14 mouse cellular contexts compared by ENCODE assay signal in the genomic region with DNA sequence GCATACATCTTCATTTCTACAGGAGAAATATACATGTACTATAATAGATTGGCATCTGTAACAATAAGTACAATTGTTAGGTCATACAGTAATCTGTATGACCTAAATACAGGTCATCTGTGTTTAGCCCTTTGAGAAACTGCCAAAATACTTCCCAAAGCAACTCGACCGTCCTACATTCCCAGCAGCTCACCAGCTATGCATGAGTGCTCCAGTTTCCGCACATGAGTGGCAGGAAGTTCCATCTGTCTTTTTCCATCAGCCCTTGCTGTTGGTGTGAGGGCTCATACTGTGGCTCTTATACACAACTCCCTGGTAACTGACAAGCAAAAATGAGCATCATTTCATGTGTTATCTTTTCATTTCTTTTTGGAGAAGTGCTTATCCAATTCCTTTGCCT. TPM values are rescaled to one million over a fixed set of nuclear protein-coding genes. Genes with fewer than 3 reads are reported as not detected.
DNase-seq lines count a peak whose midpoint lies in the region; ATAC-seq and TF ChIP-seq lines count a peak whose summit lies in the region.
"Had no signal": no experiment of that assay in that cellular context is flagged by ENCODE, and none has a peak within 500 bp of the region (broad histone marks: within the 10 kb centered on the region; RNA-seq: fewer than 3 reads in every experiment).

No protein-coding gene starts in this region.

- TF ChIP-seq POLR2A in liver, adult 2 months (IDR thresholded peaks at IDR 0.05; ENCODE audit: extremely low read depth, insufficient read depth, low read length), result no peak

- intact Hi-C loops in gastrocnemius, adult 2 months (cut with DNase I), result no loop called here
- intact Hi-C loops in gastrocnemius, postnatal 36 days (cut with DNase I), result no loop called here

- H3K4me3 ChIP-seq in gastrocnemius, adult 2 months, result no peak overlapping the region
- H3K4me3 ChIP-seq in liver, adult 2 months (ENCODE audit: insufficient read depth, low read depth, low read length), result no peak overlapping the region
- H3K4me3 ChIP-seq in forebrain, embryonic 10.5 days, result no peak overlapping the region
- no peak overlapping the region for H3K4me3 ChIP-seq in forebrain, embryonic 15.5 days
- H3K4me3 ChIP-seq: embryonic facial prominence, embryonic 15.5 days; midbrain, embryonic 10.5 days had no signal

- no peak for DNase-seq in gastrocnemius, adult 2 months
- no peak for DNase-seq in gastrocnemius, postnatal 36 days
- DNase-seq in liver, adult 2 months (ENCODE audit: extremely low read depth, low read depth, low spot score), result peak; percentile 71
- DNase-seq in liver, result no peak
- peak; percentile 43 to 56 for DNase-seq in cerebellum, postnatal 14 days
- no peak for DNase-seq in forebrain, embryonic 10.5 days (ENCODE audit: extremely low spot score, low spot score)
- DNase-seq: gastrocnemius, postnatal 25 days; spleen, adult 18-20 months; thymus, postnatal 4 days had no signal

- no peaks in the 10 kb centered on the region for H3K27me3 ChIP-seq in liver, adult 2 months (ENCODE audit: control insufficient read depth, insufficient read depth, low read length)
- no peaks in the 10 kb centered on the region for H3K27me3 ChIP-seq in forebrain, embryonic 10.5 days (ENCODE audit: poor library complexity, severe bottlenecking)
- H3K27me3 ChIP-seq in forebrain, embryonic 15.5 days, result no peaks in the 10 kb centered on the region
- H3K27me3 ChIP-seq: embryonic facial prominence, embryonic 15.5 days had no signal

- no peak for TF ChIP-seq CTCF in gastrocnemius, adult 2 months (IDR thresholded peaks at IDR 0.05)
- no peak for TF ChIP-seq CTCF in liver, adult 2 months (IDR thresholded peaks at IDR 0.05; ENCODE audit: low read depth, low read length)

- H3K27ac ChIP-seq in gastrocnemius, adult 2 months, result peak overlapping the region; percentile 76
- 0 out of 2 replicates have a peak overlapping the region, but pooled peaks have one; percentile 20 for H3K27ac ChIP-seq in liver, adult 2 months (replicated peaks; ENCODE audit: insufficient read depth, low read depth, low read length)
- no peak overlapping the region for H3K27ac ChIP-seq in forebrain, embryonic 10.5 days
- H3K27ac ChIP-seq in forebrain, embryonic 15.5 days (replicated peaks), result no peak overlapping the region
- H3K27ac ChIP-seq: embryonic facial prominence, embryonic 15.5 days; midbrain, embryonic 10.5 days had no signal

- H3K9me3 ChIP-seq in forebrain, embryonic 10.5 days, result no peaks in the 10 kb centered on the region
- no peaks in the 10 kb centered on the region for H3K9me3 ChIP-seq in forebrain, embryonic 15.5 days
- H3K9me3 ChIP-seq: embryonic facial prominence, embryonic 15.5 days; midbrain, embryonic 10.5 days had no signal

- ATAC-seq in forebrain, embryonic 15.5 days (replicated peaks), result no peak
- ATAC-seq: forebrain, embryonic 14.5 days; intestine, postnatal 0 days had no signal

- H3K79me2 ChIP-seq in liver, adult 2 months (ENCODE audit: control insufficient read depth, insufficient read depth, low read length), result no peaks in the 10 kb centered on the region

- WGBS in liver, adult 2 months, result 38% methylated on average over 3 of the region's 3 CpGs
- WGBS in forebrain, embryonic 10.5 days, result 91% methylated on average over 3 of the region's 3 CpGs
- 81% methylated on average over 3 of the region's 3 CpGs for WGBS in forebrain, embryonic 15.5 days

- H3K4me2 ChIP-seq in forebrain, embryonic 15.5 days (replicated peaks), result no peak overlapping the region
- H3K4me2 ChIP-seq: embryonic facial prominence, embryonic 15.5 days had no signal

- H3K4me1 ChIP-seq in liver, adult 2 months (ENCODE audit: control insufficient read depth, insufficient read depth, low read length), result peaks cover 19% of the 10 kb centered on the region
- H3K4me1 ChIP-seq in forebrain, embryonic 10.5 days, result peaks cover 8% of the 10 kb centered on the region
- H3K4me1 ChIP-seq in forebrain, embryonic 15.5 days, result no peaks in the 10 kb centered on the region

- H3K36me3 ChIP-seq in liver, adult 2 months (ENCODE audit: control insufficient read depth, insufficient read depth, low read length), result peaks cover 9% of the 10 kb centered on the region; the same call in 1 of the 2 replicates
- peaks cover 88% of the 10 kb centered on the region for H3K36me3 ChIP-seq in forebrain, embryonic 10.5 days (replicated peaks)
- peaks cover 95% of the 10 kb centered on the region for H3K36me3 ChIP-seq in forebrain, embryonic 15.5 days

- H3K9ac ChIP-seq in liver, adult 2 months (ENCODE audit: low read depth, low read length), result no peak overlapping the region
- no peak overlapping the region for H3K9ac ChIP-seq in forebrain, embryonic 15.5 days (replicated peaks)
- H3K9ac ChIP-seq: embryonic facial prominence, embryonic 15.5 days had no signal

RNA-seq across cellular contexts. Expression of a gene that starts 49.4 kb away (rescaled TPM):
- total RNA-seq in gastrocnemius, adult 2 months (2021), result 10 to 100 TPM; 36.8 to 37.0 TPM
- 10 to 100 TPM; 32.1 to 34.3 TPM for total RNA-seq in gastrocnemius, postnatal 36 days (2021)
- 49.5 and 53.7 TPM in 2 replicates for total RNA-seq in liver, adult 2 months (2014; rRNA removed)
- polyA plus RNA-seq in liver, adult 2 months (2012; rRNA removed), result 53.2 and 67.0 TPM in 2 replicates
- polyA plus RNA-seq in forebrain, embryonic 10.5 days (2016; fragmentation: Nextera tagmentation; extraction: Ambion mirVana), result 59.8 and 62.2 TPM in 2 replicates
- polyA plus RNA-seq in forebrain, embryonic 15.5 days (2015; fragmentation: Nextera tagmentation; extraction: Ambion mirVana), result 138 and 142 TPM in 2 replicates

Comparison
In these comparisons a context has a peak if more than half of its experiments do, and no peak if none do; other contexts are left out.
1. DNase-seq: peak in liver, adult 2 months (single experiment) and cerebellum, postnatal 14 days (2 of 2); none in gastrocnemius, adult 2 months (single experiment), gastrocnemius, postnatal 36 days (0 of 2), liver (single experiment) and forebrain, embryonic 10.5 days (single experiment).
2. H3K27ac ChIP-seq: peak in gastrocnemius, adult 2 months (single experiment) and liver, adult 2 months (single experiment); none in forebrain, embryonic 10.5 days (single experiment) and forebrain, embryonic 15.5 days (single experiment).